Mouse (Mus musculus) megakaryocyte, embryonic 14.5 days (primary cell): ENCODE data around the gene Dennd5b.

Source experiments
- FLI1 ChIP-seq: IDR thresholded peaks from 2 replicates; pipeline ENCODE4 v1.6.1; 2012; ENCODE audit warnings: low read length, inconsistent platforms, mixed read lengths
- GATA1 ChIP-seq: IDR thresholded peaks from 3 replicates; pipeline ENCODE4 v1.6.1; 2012; ENCODE audit warnings: mixed read lengths, low read length, inconsistent platforms, borderline replicate concordance

- no peak for TF ChIP-seq GATA1
- TF ChIP-seq FLI1, result no peak
Measured at GRCm38 (mm10) chr6:148986003-148986402, 115.5 kb downstream of the Dennd5b start.
